Mouse (Mus musculus) stomach, postnatal 0 days (tissue): ENCODE results near the gene Prm2.

Source experiments
- CTCF ChIP-seq: IDR thresholded peaks from 2 replicates; pipeline ENCODE4 v1.5.1; 2016; ENCODE audit warnings: antibody characterized with exemption, low read depth, mild to moderate bottlenecking, moderate library complexity
- EP300 ChIP-seq: optimal IDR thresholded peaks from 2 replicates; pipeline ENCODE3; 2016; ENCODE audit warnings: antibody characterized with exemption

DNA sequence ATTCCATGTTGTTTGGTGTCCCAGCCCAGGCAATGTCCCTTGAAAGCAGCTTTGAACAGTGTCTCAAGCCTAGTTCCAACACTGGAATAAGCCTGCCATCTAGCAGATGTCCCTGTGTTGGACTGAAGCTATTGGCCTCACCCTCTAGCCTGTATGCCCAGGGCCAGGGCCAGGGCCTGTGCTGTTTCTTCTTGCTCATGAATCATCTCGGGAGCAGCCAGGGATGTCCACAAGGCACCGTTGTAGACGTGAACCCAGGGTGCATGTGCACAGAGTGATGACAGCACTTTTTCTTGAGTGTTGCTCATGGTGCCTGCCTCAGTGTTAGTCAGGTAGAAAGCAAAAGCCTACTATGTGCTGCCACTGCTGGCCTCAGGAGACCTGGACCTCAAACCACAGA lies 41.3 kb upstream of the Prm2 start:
- TF ChIP-seq CTCF (no peak), EP300 (no peak)
